Mouse (Mus musculus) ES-Bruce4 (cell line): Measurements from ENCODE around the gene Chit1. TPM values are rescaled to one million over a fixed set of nuclear protein-coding genes. Genes with fewer than 3 reads are reported as not detected.

Experiments
- H3K27ac ChIP-seq: 2 replicates; pipeline ENCODE4 v1.5.1; 2012; ENCODE audit warnings: low read length, inconsistent platforms; ENCODE audit not compliant: insufficient read depth
- H3K27me3 ChIP-seq: 2 replicates; pipeline ENCODE4 v1.6.1; 2012; ENCODE audit warnings: mild to moderate bottlenecking, low read length, inconsistent platforms; ENCODE audit not compliant: control insufficient read depth, poor library complexity, insufficient read depth, severe bottlenecking
- H3K36me3 ChIP-seq: 2 replicates; pipeline ENCODE4 v1.6.1; 2012; ENCODE audit warnings: inconsistent platforms, mild to moderate bottlenecking, low read length, moderate library complexity; ENCODE audit not compliant: control insufficient read depth, poor library complexity, insufficient read depth, severe bottlenecking
- H3K4me1 ChIP-seq: one replicate; pipeline ENCODE4 v1.8.1; 2011; ENCODE audit warnings: low read length; ENCODE audit not compliant: control insufficient read depth, insufficient read depth
- H3K4me3 ChIP-seq: 2 replicates; pipeline ENCODE4 v1.5.1; 2011; ENCODE audit warnings: low read depth, mild to moderate bottlenecking, low read length
- H3K9ac ChIP-seq: 2 replicates; pipeline ENCODE4 v1.6.1; 2012; ENCODE audit warnings: low read depth, mild to moderate bottlenecking, inconsistent platforms; ENCODE audit not compliant: poor library complexity, severe bottlenecking
- H3K9me3 ChIP-seq: replicated peaks from 2 replicates; pipeline ENCODE4 v1.6.1; 2012; ENCODE audit warnings: mild to moderate bottlenecking, low read length, inconsistent platforms; ENCODE audit not compliant: control insufficient read depth, poor library complexity, insufficient read depth, severe bottlenecking
- CTCF ChIP-seq: IDR thresholded peaks from one replicate; pipeline ENCODE4 v1.8.1; 2011; ENCODE audit warnings: low read depth, low read length
- EP300 ChIP-seq: IDR thresholded peaks from 2 replicates; pipeline ENCODE4 v1.6.1; 2011; ENCODE audit warnings: low read depth, low read length; ENCODE audit not compliant: insufficient read depth
- POLR2A ChIP-seq: IDR thresholded peaks from one replicate; pipeline ENCODE4 v1.8.1; 2011; ENCODE audit warnings: low read length; ENCODE audit not compliant: insufficient read depth
- polyA plus RNA-seq: library from polyadenylated mRNA; stranded (reverse); fragments of >200 nt; gene quantifications from 2 replicates; pipeline ENCODE4 v1.2.4, GENCODE M21; 2011; ENCODE audit warnings: low read depth; ENCODE audit not compliant: missing spikeins, insufficient read depth, insufficient read length

Gene Chit1
- polyA plus RNA-seq, 1 experiment, result not detected

- H3K27me3 ChIP-seq, result no peaks in the 10 kb centered on the region
- H3K9me3 ChIP-seq, result no peaks in the 10 kb centered on the region
- peaks cover 30% of the 10 kb centered on the region for H3K36me3 ChIP-seq
- no peak overlapping the region for H3K9ac ChIP-seq
- H3K4me1 ChIP-seq, result no peaks in the 10 kb centered on the region
- TF ChIP-seq POLR2A (no peak), CTCF (no peak)
- H3K4me3 ChIP-seq, result no peak overlapping the region
- H3K27ac ChIP-seq, result no peak overlapping the region
Observed at GRCm38 (mm10) chr1:134073658-134074057, 37.4 kb upstream of the Chit1 start.

GRCm38 (mm10) chr1:134074184-134074583 lies 36.9 kb upstream of the Chit1 start:
- no peak overlapping the region for H3K4me3 ChIP-seq
- TF ChIP-seq POLR2A, result no peak
- TF ChIP-seq CTCF, result no peak
- no peak for TF ChIP-seq EP300
- H3K27ac ChIP-seq, result no peak overlapping the region
- H3K36me3 ChIP-seq, result peaks cover 30% of the 10 kb centered on the region
- no peaks in the 10 kb centered on the region for H3K9me3 ChIP-seq
- no peaks in the 10 kb centered on the region for H3K4me1 ChIP-seq
- H3K9ac ChIP-seq, result no peak overlapping the region
- H3K27me3 ChIP-seq, result no peaks in the 10 kb centered on the region

- Histone ChIP-seq H3K27ac (no peak overlapping the region), H3K36me3 (peaks cover 30% of the 10 kb centered on the region), H3K4me1 (no peaks in the 10 kb centered on the region), H3K27me3 (no peaks in the 10 kb centered on the region), H3K9me3 (no peaks in the 10 kb centered on the region), H3K9ac (no peak overlapping the region), H3K4me3 (no peak overlapping the region)
- TF ChIP-seq POLR2A (no peak), CTCF (no peak), EP300 (no peak)
Observed at GRCm38 (mm10) chr1:134074606-134075005, 36.4 kb upstream of the Chit1 start.

- Histone ChIP-seq H3K4me1 (peaks cover 2% of the 10 kb centered on the region), H3K9ac (no peak overlapping the region), H3K27ac (no peak overlapping the region), H3K36me3 (peaks cover 30% of the 10 kb centered on the region), H3K27me3 (no peaks in the 10 kb centered on the region), H3K4me3 (no peak overlapping the region), H3K9me3 (no peaks in the 10 kb centered on the region)
- no peak for TF ChIP-seq POLR2A
- no peak for TF ChIP-seq EP300
- TF ChIP-seq CTCF, result no peak
Observed at GRCm38 (mm10) chr1:134075532-134075931, 35.5 kb upstream of the Chit1 start.

GRCm38 (mm10) chr1:134076789-134077188 lies 34.3 kb upstream of the Chit1 start:
- no peaks in the 10 kb centered on the region for H3K9me3 ChIP-seq
- 0 out of 2 replicates have a peak overlapping the region, but pooled peaks have one; percentile 94 for H3K9ac ChIP-seq
- no peak overlapping the region; the same call in 1 of the 2 replicates for H3K4me3 ChIP-seq
- H3K4me1 ChIP-seq, result peaks cover 2% of the 10 kb centered on the region
- TF ChIP-seq EP300 (no peak), POLR2A (no peak), CTCF (no peak)
- H3K36me3 ChIP-seq, result peaks cover 30% of the 10 kb centered on the region
- H3K27ac ChIP-seq, result no peak overlapping the region
- no peaks in the 10 kb centered on the region for H3K27me3 ChIP-seq

GRCm38 (mm10) chr1:134077389-134078060 lies 33.5 kb upstream of the Chit1 start:
- Histone ChIP-seq H3K27ac (no peak overlapping the region), H3K4me3 (peak overlapping the region; percentile 86), H3K36me3 (peaks cover 30% of the 10 kb centered on the region), H3K4me1 (peaks cover 2% of the 10 kb centered on the region), H3K9me3 (no peaks in the 10 kb centered on the region), H3K9ac (peak overlapping the region; percentile 94; the same call in 1 of the 2 replicates), H3K27me3 (no peaks in the 10 kb centered on the region)
- TF ChIP-seq CTCF (no peak), POLR2A (no peak), EP300 (no peak)
